Mouse (Mus musculus) C2C12 (cell line): ENCODE measurements around the gene Cacna2d4.

Experiments used
- CTCF ChIP-seq: IDR thresholded peaks from one replicate; pipeline ENCODE4 v1.5.1; 2011; ENCODE audit not compliant: control insufficient read depth, insufficient read depth, insufficient read length
- MYOD1 ChIP-seq: IDR thresholded peaks from one replicate; pipeline ENCODE4 v1.6.1; 2011; ENCODE audit warnings: low read depth; ENCODE audit not compliant: control insufficient read depth, insufficient read length

- TF ChIP-seq CTCF (no peak), MYOD1 (no peak)
Measured at GRCm38 (mm10) chr6:119321752-119322151, 85.4 kb downstream of the Cacna2d4 start.
